Mouse (Mus musculus) spleen, adult 2 months (tissue): ENCODE data around the gene Rfesd. TPM values are rescaled to one million over a fixed set of nuclear protein-coding genes. Genes with fewer than 3 reads are reported as not detected.

Source experiments
- DNase-seq, 2 experiments: peaks; one replicate each; pipeline versions ENCODE4 v3.0.0 to v3.0.0-alpha.2; 2012 to 2021; ENCODE audit warnings: low spot score in 2 of 2, low read depth in 1 of 2
- H3K27ac ChIP-seq: fragments of 200-500 bp; 2 replicates; pipeline ENCODE4 v1.5.1; 2012; ENCODE audit warnings: low read length, inconsistent platforms; ENCODE audit not compliant: insufficient read depth
- H3K27me3 ChIP-seq: fragments of 200-500 bp; 2 replicates; pipeline ENCODE4 v1.6.1; 2012; ENCODE audit warnings: mild to moderate bottlenecking, moderate library complexity, low read length, inconsistent platforms; ENCODE audit not compliant: control insufficient read depth, insufficient read depth
- H3K36me3 ChIP-seq: fragments of 200-500 bp; 2 replicates; pipeline ENCODE4 v1.6.1; 2012; ENCODE audit warnings: mild to moderate bottlenecking, low read length, inconsistent platforms; ENCODE audit not compliant: control insufficient read depth, insufficient read depth
- H3K4me1 ChIP-seq: fragments of 200-500 bp; 2 replicates; pipeline ENCODE4 v1.6.1; 2011; ENCODE audit warnings: inconsistent platforms; ENCODE audit not compliant: control insufficient read depth, insufficient read depth, insufficient read length
- H3K4me3 ChIP-seq: fragments of 200-500 bp; 2 replicates; pipeline ENCODE4 v1.5.1; 2011; ENCODE audit warnings: mild to moderate bottlenecking, inconsistent platforms; ENCODE audit not compliant: insufficient read depth, insufficient read length; ENCODE audit errors: extremely low read depth
- CTCF ChIP-seq: fragments of 200-500 bp; IDR thresholded peaks from 2 replicates; pipeline ENCODE4 v1.5.1; 2011; ENCODE audit warnings: mild to moderate bottlenecking, inconsistent platforms; ENCODE audit not compliant: insufficient read depth, insufficient read length, insufficient replicate concordance; ENCODE audit errors: extremely low read depth
- POLR2A ChIP-seq: fragments of 200-500 bp; IDR thresholded peaks from 2 replicates; pipeline ENCODE4 v1.6.1; 2011; ENCODE audit warnings: low read depth, low read length, inconsistent platforms
- WGBS: fragments of 180-500 bp; shearing (Covaris S2); methylation state at CpG from one replicate; pipeline ENCODE4 v1.1.7; 2018; 5-methylcytosine and 5-hydroxymethylcytosine counted together
- polyA plus RNA-seq: library from polyadenylated mRNA; depleted of rRNA; stranded (reverse); fragments of >200 nt; gene quantifications from 2 replicates; pipeline ENCODE4 v1.2.3, GENCODE M21; 2012; rRNA removed

The Rfesd gene
- polyA plus RNA-seq, 1 experiment, result 2.8 TPM

GRCm38 (mm10) chr13:75966850-75967249 lies 51.7 kb downstream of the Rfesd start, which contains the start of gene Spata9:
Gene Spata9, plus strand, starts transcription at chr13:75967150.
- Histone ChIP-seq H3K27me3 (no peaks in the 10 kb centered on the region), H3K36me3 (no peaks in the 10 kb centered on the region), H3K4me1 (no peaks in the 10 kb centered on the region), H3K27ac (no peak within 1 kb of the TSS), H3K4me3 (no peak within 1 kb of the TSS)
- TF ChIP-seq POLR2A, result no peak
- no peak for TF ChIP-seq CTCF
- no peak for DNase-seq
- 82% methylated on average over 1 of the region's 1 CpGs for WGBS

- Histone ChIP-seq H3K4me1 (no peaks in the 10 kb centered on the region), H3K27ac (no peak overlapping the region), H3K4me3 (no peak overlapping the region), H3K36me3 (no peaks in the 10 kb centered on the region), H3K27me3 (no peaks in the 10 kb centered on the region)
- TF ChIP-seq CTCF (no peak), POLR2A (no peak)
- DNase-seq, result no peak
Observed at GRCm38 (mm10) chr13:75955357-75955992, 63.0 kb downstream of the Rfesd start.

Other genes with a start within 250 kb of the Rfesd start
- 13.9 and 15.9 TPM in 2 replicates for gene Glrx, start 178.9 kb downstream of the Rfesd start, polyA plus RNA-seq
- gene Rhobtb3, start 74.8 kb downstream of the Rfesd start, polyA plus RNA-seq, result 1.2 and 1.6 TPM in 2 replicates
- not detected in 2 replicates for gene Spata9, start 51.6 kb downstream of the Rfesd start, polyA plus RNA-seq
- gene Gpr150, start 38.3 kb upstream of the Rfesd start, polyA plus RNA-seq, result 0.20 and 0.42 TPM in 2 replicates
- 3.1 TPM in 2 replicates for gene Arsk, start 79.9 kb upstream of the Rfesd start, polyA plus RNA-seq
- 4.8 and 5.1 TPM in 2 replicates for gene Ttc37, start 80.0 kb upstream of the Rfesd start, polyA plus RNA-seq